Mouse (Mus musculus) heart, embryonic 14.5 days (tissue): Measurements from ENCODE around the gene Vps53. TPM values are rescaled to one million over a fixed set of nuclear protein-coding genes. Genes with fewer than 3 reads are reported as not detected.
"Not testable (repeated sequence)": the region's sequence is repeated elsewhere in the genome, so short reads cannot be mapped to it uniquely, and the experiment has no call there.

ENCODE experiments used
- ATAC-seq: fragments of 200-750 bp; cut with Nextera tagmentation; 2 replicates; pipeline ENCODE4 v1.8.0; 2017; ENCODE audit warnings: low read depth, moderate TSS enrichment; ENCODE audit not compliant: insufficient number of reproducible peaks, insufficient read depth, low FRiP score
- H3K27ac ChIP-seq, 2 experiments: fragments of 200-500 bp in 1 of 2; fragments of 300-500 bp in 1 of 2; sonication (generic) in 1 of 2; replicated peaks in 1 of 2; 2 replicates each; pipeline ENCODE4 v1.5.1; 2012 to 2014; ENCODE audit warnings: low read depth in 2 of 2, low read length in 2 of 2, control low read depth in 1 of 2, mild to moderate bottlenecking in 1 of 2, mixed read lengths in 1 of 2; ENCODE audit not compliant: control insufficient read depth in 1 of 2, insufficient read depth in 1 of 2
- H3K27me3 ChIP-seq: fragments of 300-500 bp; sonication (generic); 2 replicates; pipeline ENCODE4 v1.6.1; 2014; ENCODE audit warnings: mild to moderate bottlenecking, low read length, control low read depth; ENCODE audit not compliant: control insufficient read depth, insufficient read depth
- H3K36me3 ChIP-seq: fragments of 300-500 bp; sonication (generic); 2 replicates; pipeline ENCODE4 v1.6.1; 2014; ENCODE audit warnings: mild to moderate bottlenecking, control low read depth, low read length, mixed read lengths; ENCODE audit not compliant: control insufficient read depth, insufficient read depth
- H3K4me1 ChIP-seq, 2 experiments: fragments of 200-500 bp in 1 of 2; fragments of 300-500 bp in 1 of 2; sonication (generic) in 1 of 2; 2 replicates each; pipeline ENCODE4 v1.6.1; 2012 to 2014; ENCODE audit warnings: low read length in 2 of 2, control low read depth in 1 of 2, mixed read lengths in 1 of 2; ENCODE audit not compliant: control insufficient read depth in 2 of 2, insufficient read depth in 2 of 2
- H3K4me2 ChIP-seq: fragments of 300-500 bp; sonication (generic); 2 replicates; pipeline ENCODE4 v1.6.1; 2014; ENCODE audit warnings: mild to moderate bottlenecking, low read length
- H3K4me3 ChIP-seq, 2 experiments: fragments of 200-500 bp in 1 of 2; fragments of 300-500 bp in 1 of 2; sonication (generic) in 1 of 2; 2 replicates each; pipeline ENCODE4 v1.5.1; 2012 to 2014; ENCODE audit warnings: low read length in 2 of 2, mild to moderate bottlenecking in 2 of 2, control low read depth in 1 of 2, low read depth in 1 of 2, moderate library complexity in 1 of 2; ENCODE audit not compliant: control insufficient read depth in 1 of 2, insufficient read depth in 1 of 2
- H3K9ac ChIP-seq: fragments of 300-500 bp; sonication (generic); 2 replicates; pipeline ENCODE4 v1.6.1; 2014; ENCODE audit warnings: mild to moderate bottlenecking, low read length
- H3K9me3 ChIP-seq: fragments of 300-500 bp; sonication (generic); 2 replicates; pipeline ENCODE4 v1.6.1; 2016; ENCODE audit warnings: low read length, control low read depth; ENCODE audit not compliant: control insufficient read depth
- WGBS: fragments of 180-500 bp; shearing (Covaris S2); extraction: QIAGEN DNeasy Blood & Tissue Kit; methylation state at CpG from one replicate; pipeline ENCODE4 v1.1.7; 2014; 5-methylcytosine and 5-hydroxymethylcytosine counted together
- polyA plus RNA-seq: library from polyadenylated mRNA; unstranded; fragments of >200 nt; fragmentation: Nextera tagmentation; extraction: Ambion mirVana; gene quantifications from 2 replicates; pipeline ENCODE4 v1.2.1, GENCODE M21; 2014

Vps53 gene
- polyA plus RNA-seq, 1 experiment from 2014 or later, result 32.5 TPM

GRCm38 (mm10) chr11:76213841-76214240, 34.4 kb upstream of the Vps53 start:
- WGBS, result 87% methylated on average over 5 of the region's 5 CpGs
- no peak overlapping the region for H3K27ac ChIP-seq
- H3K4me3 ChIP-seq, result no peak overlapping the region
- no peaks in the 10 kb centered on the region for H3K27me3 ChIP-seq
- H3K4me1 ChIP-seq, result peaks cover 2 to 7% of the 10 kb centered on the region in 2 experiments; a peak in 2 of 4 replicates
- H3K9ac ChIP-seq, result no peak overlapping the region
- no peak overlapping the region for H3K4me2 ChIP-seq
- H3K36me3 ChIP-seq, result peaks cover 44% of the 10 kb centered on the region
- ATAC-seq, result no peak
- H3K9me3 ChIP-seq, result no peaks in the 10 kb centered on the region

- H3K4me1 ChIP-seq, H3K27ac ChIP-seq, H3K9ac ChIP-seq, H3K4me2 ChIP-seq, H3K4me3 ChIP-seq, H3K27me3 ChIP-seq, ATAC-seq, H3K9me3 ChIP-seq: not testable (repeated sequence)
- H3K36me3 ChIP-seq, result peaks cover 65% of the 10 kb centered on the region
- 82% methylated on average over 3 of the region's 6 CpGs for WGBS
These were observed 32.1 kb upstream of the Vps53 start for GRCm38 (mm10) chr11:76211595-76211994.

GRCm38 (mm10) chr11:76210228-76210985, 31.0 kb upstream of the Vps53 start:
- H3K27me3 ChIP-seq, result no peaks in the 10 kb centered on the region
- no peaks in the 10 kb centered on the region for H3K9me3 ChIP-seq
- peaks cover 77% of the 10 kb centered on the region for H3K36me3 ChIP-seq
- WGBS, result 79% methylated on average over 13 of the region's 13 CpGs
- H3K4me1 ChIP-seq, result no peaks in the 10 kb centered on the region
- no peak overlapping the region for H3K4me2 ChIP-seq
- H3K9ac ChIP-seq, result no peak overlapping the region
- ATAC-seq, result no peak
- H3K4me3 ChIP-seq, result no peak overlapping the region
- H3K27ac ChIP-seq, result no peak overlapping the region

GRCm38 (mm10) chr11:76206793-76207192, 27.3 kb upstream of the Vps53 start:
- ATAC-seq, result no peak
- H3K36me3 ChIP-seq, result peaks cover 64% of the 10 kb centered on the region
- 69% methylated on average over 5 of the region's 5 CpGs for WGBS
- H3K27ac ChIP-seq, result peak overlapping the region in 1 of 2 experiments; percentile 28; a peak in 1 of 4 replicates
- no peaks in the 10 kb centered on the region for H3K27me3 ChIP-seq
- H3K4me3 ChIP-seq, result no peak overlapping the region
- no peak overlapping the region for H3K9ac ChIP-seq
- H3K4me1 ChIP-seq, result peaks cover 0 to 3% of the 10 kb centered on the region in 2 experiments; a peak in 1 of 4 replicates
- H3K9me3 ChIP-seq, result no peaks in the 10 kb centered on the region
- no peak overlapping the region for H3K4me2 ChIP-seq

GRCm38 (mm10) chr11:76201761-76202674, 22.6 kb upstream of the Vps53 start:
- under 1% methylated on average over 88 of the region's 90 CpGs for WGBS
- peak overlapping the region; percentile 79 to 90 for H3K4me3 ChIP-seq
- peak overlapping the region; percentile 95 for H3K4me2 ChIP-seq
- ATAC-seq, result peak; percentile 99
- peak overlapping the region; percentile 43 to 64; a peak in 2 of 4 replicates for H3K27ac ChIP-seq
- peak overlapping the region; percentile 85 for H3K9ac ChIP-seq
- H3K27me3 ChIP-seq, result peaks cover 4% of the 10 kb centered on the region; the same call in 1 of the 2 replicates
- no peaks in the 10 kb centered on the region for H3K9me3 ChIP-seq
- peaks cover 3 to 6% of the 10 kb centered on the region in 2 experiments; a peak in 2 of 4 replicates for H3K4me1 ChIP-seq
- H3K36me3 ChIP-seq, result peaks cover 29% of the 10 kb centered on the region

GRCm38 (mm10) chr11:76196977-76197469, 17.6 kb upstream of the Vps53 start:
- Histone ChIP-seq H3K4me1 (peaks cover 2 to 6% of the 10 kb centered on the region in 2 experiments; a peak in 1 of 4 replicates), H3K4me2 (peak overlapping the region; percentile 2; the same call in 1 of the 2 replicates), H3K4me3 (no peak overlapping the region), H3K36me3 (no peaks in the 10 kb centered on the region), H3K27me3 (peaks cover 4% of the 10 kb centered on the region; the same call in 1 of the 2 replicates), H3K9ac (no peak overlapping the region), H3K9me3 (no peaks in the 10 kb centered on the region), H3K27ac (no peak overlapping the region)
- no peak for ATAC-seq
- 34% methylated on average over 8 of the region's 8 CpGs for WGBS

- 70% methylated on average over 8 of the region's 8 CpGs for WGBS
- Histone ChIP-seq H3K9ac (no peak overlapping the region), H3K4me3 (no peak overlapping the region), H3K36me3 (no peaks in the 10 kb centered on the region), H3K27ac (no peak overlapping the region), H3K4me2 (peak overlapping the region; percentile 2; the same call in 1 of the 2 replicates), H3K9me3 (no peaks in the 10 kb centered on the region), H3K4me1 (peaks cover 2 to 4% of the 10 kb centered on the region in 2 experiments; a peak in 1 of 4 replicates), H3K27me3 (peaks cover 4% of the 10 kb centered on the region; the same call in 1 of the 2 replicates)
- no peak for ATAC-seq
These were observed 17.0 kb upstream of the Vps53 start for GRCm38 (mm10) chr11:76196275-76196976.
